Mouse (Mus musculus) cerebellum, adult (tissue): ENCODE results near the gene Brca1.
"Not testable (repeated sequence)": the region's sequence is repeated elsewhere in the genome, so short reads cannot be mapped to it uniquely, and the experiment has no call there.

Experiments
- ATAC-seq: cut with Nextera tagmentation; 2 replicates; pipeline ENCODE4 v1.9.2; 2017; ENCODE audit warnings: mild to moderate bottlenecking, moderate library complexity, mixed read lengths; ENCODE audit not compliant: insufficient number of reproducible peaks, low FRiP score, low TSS enrichment

Gene Brca1

GRCm38 (mm10) chr11:101454702-101455101 is 97.1 kb downstream of the Brca1 start:
- ATAC-seq = no peak

- no peak for ATAC-seq
These were observed 99.5 kb downstream of the Brca1 start for GRCm38 (mm10) chr11:101452093-101452774.

GRCm38 (mm10) chr11:101451536-101451935 is 100.2 kb downstream of the Brca1 start:
- ATAC-seq = no peak

- ATAC-seq = no peak
These were observed 101.4 kb downstream of the Brca1 start for GRCm38 (mm10) chr11:101450394-101450793.

- not testable (repeated sequence) for ATAC-seq
These were observed 102.2 kb downstream of the Brca1 start for GRCm38 (mm10) chr11:101449596-101449995.

GRCm38 (mm10) chr11:101448899-101449298 is 102.9 kb downstream of the Brca1 start:
- no peak for ATAC-seq

- no peak for ATAC-seq
These were observed 103.4 kb downstream of the Brca1 start, which contains the start of gene Ifi35 for GRCm38 (mm10) chr11:101448274-101448746. Gene Ifi35 (plus strand): TSS chr11:101448407.

- no peak for ATAC-seq
These were observed 104.0 kb downstream of the Brca1 start for GRCm38 (mm10) chr11:101447786-101448185.

GRCm38 (mm10) chr11:101446860-101447259 is 104.9 kb downstream of the Brca1 start:
- ATAC-seq = not testable (repeated sequence)

- no peak for ATAC-seq
These were observed 105.4 kb downstream of the Brca1 start for GRCm38 (mm10) chr11:101446319-101446718.

GRCm38 (mm10) chr11:101442760-101443159 is 109.0 kb downstream of the Brca1 start:
- no peak for ATAC-seq

GRCm38 (mm10) chr11:101442127-101442693 is 109.5 kb downstream of the Brca1 start, which contains the start of gene Rpl27:
Gene Rpl27 (plus strand): TSS chr11:101442298.
- peak; percentile 99 for ATAC-seq

GRCm38 (mm10) chr11:101441450-101442126 is 110.2 kb downstream of the Brca1 start:
- not testable (repeated sequence) for ATAC-seq
